Mouse (Mus musculus) frontal cortex, postnatal 10 days (tissue): ENCODE results near the gene Ly6g6f.
A peak's percentile ranks its signal among the peaks of the same experiment; 100 is the strongest.
"Not testable (repeated sequence)": the region's sequence is repeated elsewhere in the genome, so short reads cannot be mapped to it uniquely, and the experiment has no call there.

ENCODE experiments used
- DNase-seq, 2 experiments: peaks; one replicate each; pipeline ENCODE4 v3.0.0; 2022; ENCODE audit warnings: low spot score in 2 of 2, mixed read lengths in 1 of 2

Ly6g6f gene

DNA sequence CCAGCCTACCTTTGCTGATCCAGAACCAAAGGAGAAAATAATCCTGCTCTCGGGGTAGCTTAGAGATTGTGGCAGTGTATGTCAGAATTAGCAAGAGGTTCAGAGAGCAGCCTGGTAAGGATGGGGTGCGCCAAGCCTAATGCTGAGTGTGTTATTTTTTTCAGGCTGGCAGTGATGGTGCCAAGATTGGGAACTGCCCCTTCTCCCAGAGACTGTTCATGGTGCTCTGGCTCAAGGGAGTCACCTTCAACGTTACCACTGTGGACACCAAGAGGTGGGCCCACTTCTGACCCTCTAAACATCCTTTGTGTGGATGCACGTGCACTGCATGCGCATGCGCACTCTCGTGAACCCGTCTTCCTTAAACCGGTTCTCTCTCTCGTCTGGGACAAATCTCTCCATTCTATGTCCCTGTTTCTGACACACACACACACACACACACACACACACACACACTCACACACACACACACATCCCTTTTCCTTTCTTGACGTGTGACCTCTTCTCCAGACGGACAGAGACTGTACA lies 33.1 kb downstream of the Ly6g6f start:
- no peak for DNase-seq

DNA sequence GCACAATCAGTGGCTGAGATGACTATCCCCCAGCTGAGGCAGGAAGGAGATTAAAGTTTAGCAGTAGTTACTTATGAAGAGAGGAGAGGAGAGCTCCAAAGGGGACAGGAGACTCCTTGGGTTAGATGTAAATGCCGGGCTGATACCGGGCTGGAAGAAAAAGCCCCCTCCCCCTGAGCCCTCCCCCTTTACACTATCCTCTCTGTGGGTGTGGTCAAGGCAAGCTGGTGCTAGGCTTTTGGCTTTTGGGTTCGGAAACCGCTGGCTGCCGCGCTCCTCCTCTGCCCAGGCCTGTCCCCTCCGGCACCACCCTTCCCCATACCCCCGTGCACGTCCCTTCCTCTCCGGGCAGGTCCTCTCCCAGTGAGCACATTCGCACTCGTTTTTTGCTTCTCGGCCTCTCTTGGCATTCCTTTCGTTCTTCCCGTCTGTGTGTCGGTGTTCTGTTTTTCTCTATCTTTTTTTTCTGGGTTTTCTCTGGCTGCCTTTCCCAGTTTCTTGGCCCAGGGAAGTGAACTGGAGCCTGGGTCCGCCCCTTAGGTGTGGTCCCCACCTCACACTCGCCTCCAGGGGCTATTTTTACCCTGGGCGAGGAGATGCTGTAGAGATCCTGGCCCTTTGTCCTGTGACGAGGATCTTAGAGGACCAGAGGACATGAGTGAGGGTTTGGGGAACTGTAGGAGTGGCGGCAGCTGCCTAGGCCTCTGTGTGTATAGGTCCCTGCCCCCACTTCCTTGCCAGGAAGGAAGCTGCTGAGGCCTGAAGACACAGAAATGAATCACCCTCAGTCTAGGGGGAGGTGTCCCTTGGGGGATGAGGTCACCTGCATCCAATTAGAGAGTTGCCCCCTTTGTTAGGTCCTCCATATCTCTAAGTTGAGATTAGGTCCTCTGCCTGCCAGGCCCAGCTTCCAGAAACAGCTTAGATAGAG lies 34.0 kb downstream of the Ly6g6f start:
- peak in 1 of 2 experiments; percentile 42 for DNase-seq

DNA sequence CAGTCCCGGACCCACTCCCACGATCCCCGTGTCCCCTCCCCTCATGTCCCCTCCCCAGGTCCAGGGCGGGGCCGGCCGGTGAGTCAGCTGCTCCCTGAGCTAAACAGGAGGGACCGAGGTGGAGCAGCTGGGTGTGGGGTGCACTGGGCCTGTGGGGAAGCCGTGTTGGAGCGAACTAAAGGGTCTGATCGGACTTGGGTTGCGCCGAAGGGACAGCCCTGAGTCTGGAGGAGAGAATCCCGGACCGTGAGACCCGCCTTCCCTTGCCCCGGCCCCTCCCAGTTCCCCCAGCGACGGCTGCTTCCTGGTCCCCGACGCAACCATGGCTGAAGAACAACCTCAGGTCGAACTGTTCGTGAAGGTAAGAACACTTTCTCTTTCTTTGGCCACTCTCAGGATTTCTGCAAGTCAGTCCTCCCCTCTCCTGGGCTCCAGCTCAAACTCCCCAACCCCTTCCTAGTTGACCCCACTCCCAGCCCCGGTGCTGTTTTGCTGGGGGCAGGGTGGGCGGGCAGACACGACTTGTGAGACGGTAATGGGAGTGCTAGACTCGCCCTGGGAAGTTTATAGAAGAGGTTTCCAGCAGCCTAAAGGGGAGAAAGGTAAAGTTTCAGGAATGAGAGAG lies 35.2 kb downstream of the Ly6g6f start:
- peak in 1 of 2 experiments; percentile 38 for DNase-seq

DNA sequence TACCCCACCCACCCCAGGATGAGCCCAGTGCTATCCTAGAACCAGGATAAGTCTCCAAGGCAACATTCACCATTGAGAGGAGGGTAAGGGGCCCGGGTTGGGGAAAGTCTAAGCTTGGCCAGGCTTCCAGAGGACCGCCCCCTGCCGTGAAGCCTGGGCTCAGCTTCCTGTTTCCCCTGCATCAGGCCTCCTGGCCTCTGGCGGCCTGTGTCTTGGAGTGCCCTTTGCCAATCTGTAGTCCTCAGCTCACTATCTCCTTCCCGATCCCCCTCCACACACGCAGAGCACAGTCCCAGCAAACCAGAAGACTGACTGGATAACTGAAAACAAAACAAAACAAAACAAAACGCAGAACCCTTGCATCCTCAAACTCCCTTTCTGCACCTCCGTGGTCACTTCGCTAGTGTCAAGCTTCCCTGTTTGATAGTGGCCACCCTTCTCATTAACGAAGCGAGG lies 35.8 kb downstream of the Ly6g6f start, which contains the start of gene Clic1:
Gene Clic1, plus strand, starts transcription at position 406 of the 456 bp plus-strand sequence.
- DNase-seq, result no peak

DNA sequence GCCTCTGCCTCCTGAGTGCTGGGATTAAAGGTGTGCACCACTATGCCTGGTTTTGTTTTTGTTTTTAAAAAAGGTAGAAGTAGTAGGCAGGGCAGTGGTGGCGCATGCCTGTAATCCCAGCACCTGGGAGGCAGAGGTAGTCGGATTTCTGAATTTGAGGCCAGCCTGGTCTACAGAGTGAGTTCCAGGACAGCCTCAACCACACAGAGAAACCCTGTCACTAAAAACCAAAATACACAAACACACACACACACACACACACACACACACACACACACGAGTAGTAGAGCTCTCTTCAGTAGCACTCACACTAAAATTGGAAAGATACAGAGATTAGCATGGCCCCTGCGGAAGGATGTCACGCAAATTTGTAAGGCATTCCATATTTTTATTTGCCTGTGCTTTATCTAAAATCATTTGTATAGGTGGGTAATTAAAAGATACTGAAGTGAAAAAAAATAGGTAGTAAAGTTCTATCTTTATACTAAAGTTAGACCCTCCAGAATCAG lies 36.4 kb downstream of the Ly6g6f start:
- no peak for DNase-seq

DNA sequence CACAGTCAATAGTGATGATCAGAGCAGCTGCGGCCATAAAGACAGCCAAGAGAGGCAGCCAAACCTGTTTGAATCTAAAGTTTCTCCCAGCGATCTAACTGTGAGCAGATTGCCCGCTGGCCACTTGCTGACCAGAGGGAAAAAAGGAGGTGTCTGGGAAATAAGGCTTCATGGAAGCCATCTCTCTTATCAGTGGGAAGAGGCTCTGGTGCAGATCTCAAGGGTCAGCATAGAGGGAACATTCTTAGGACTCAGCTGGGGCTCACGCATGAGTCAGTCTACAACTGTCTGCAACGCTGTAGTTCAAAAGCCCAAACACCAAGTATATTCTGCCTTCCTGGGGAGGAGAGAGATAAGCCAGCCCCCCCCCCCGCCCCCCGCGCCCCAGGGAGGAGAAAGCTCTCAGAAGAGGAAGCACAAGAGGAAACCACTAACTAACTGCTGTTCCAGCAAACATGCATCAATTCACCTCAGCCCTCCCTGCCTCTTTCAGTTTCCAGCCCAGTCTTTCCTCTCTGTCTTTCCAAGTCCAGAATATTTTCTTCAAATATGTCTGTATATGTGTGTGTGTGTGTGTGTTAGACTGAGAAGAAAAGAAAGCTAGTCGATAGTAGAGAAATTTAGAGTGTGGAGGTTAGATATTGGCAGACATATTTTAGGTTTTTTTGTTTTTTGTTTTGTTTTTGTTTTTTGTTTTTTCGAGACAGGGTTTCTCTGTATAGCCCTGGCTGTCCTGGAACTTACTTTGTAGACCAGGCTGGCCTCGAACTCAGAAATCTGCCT lies 37.1 kb downstream of the Ly6g6f start:
- no peak for DNase-seq

DNA sequence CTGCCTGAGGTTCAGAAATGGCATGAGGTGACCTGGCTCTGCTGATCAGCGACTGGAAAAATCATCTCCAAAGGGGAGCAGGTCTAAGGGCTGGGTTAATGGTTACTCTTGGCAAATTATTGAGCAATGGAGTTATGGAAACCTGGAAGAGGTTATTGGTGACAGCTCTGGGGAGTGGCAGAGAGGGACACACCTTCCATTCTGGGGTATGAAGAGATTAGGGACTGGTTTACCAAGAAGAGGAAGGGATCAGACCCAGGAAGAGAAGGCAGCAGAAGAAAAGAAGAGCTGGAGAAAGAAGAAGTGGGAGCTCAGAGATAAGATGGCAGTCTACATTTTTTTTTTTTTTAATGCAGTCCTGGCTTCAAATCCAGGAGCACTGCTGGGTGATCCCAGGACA lies 37.7 kb downstream of the Ly6g6f start:
- DNase-seq, result no peak

DNA sequence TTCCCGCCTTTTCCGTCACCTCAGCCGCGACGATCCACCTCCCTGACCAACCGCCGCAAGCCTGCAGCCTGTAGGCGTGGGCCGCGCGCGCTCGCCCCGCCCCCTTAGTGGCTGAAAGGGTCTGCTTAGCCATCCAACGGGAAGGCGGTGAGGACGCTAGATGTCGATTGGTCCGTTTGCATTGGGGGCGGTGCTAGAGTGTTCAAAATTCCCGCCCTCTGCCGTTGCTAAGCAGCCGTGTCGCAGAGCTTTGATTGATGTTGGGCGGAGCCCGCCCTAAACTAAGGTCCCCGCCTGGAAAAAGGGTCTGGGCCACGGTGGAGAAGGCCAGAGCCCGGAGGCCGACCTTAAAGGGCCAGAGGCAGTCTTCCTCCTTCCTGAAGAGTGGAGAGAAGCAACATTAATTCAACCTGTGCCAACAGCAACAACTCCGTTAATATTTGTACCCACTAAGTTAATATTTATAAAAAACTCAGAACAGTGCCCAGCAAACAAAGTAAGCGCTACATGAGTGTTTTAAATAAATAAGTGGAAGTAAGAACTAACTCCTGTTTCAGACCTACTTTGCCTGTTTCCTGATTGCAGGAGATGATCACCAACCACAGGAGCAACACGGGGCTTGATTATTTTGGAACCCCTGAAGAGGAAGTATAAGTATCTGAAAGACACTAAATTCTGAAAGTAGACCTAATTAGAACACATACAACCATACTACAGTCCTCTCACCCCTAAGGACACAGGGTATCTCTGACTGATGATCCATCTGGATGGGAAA lies 38.5 kb downstream of the Ly6g6f start, which contains the start of gene Msh5:
Gene Msh5, minus strand, starts transcription at position 65 of the 775 bp plus-strand sequence.
- peak; percentile 95 to 96 for DNase-seq

DNA sequence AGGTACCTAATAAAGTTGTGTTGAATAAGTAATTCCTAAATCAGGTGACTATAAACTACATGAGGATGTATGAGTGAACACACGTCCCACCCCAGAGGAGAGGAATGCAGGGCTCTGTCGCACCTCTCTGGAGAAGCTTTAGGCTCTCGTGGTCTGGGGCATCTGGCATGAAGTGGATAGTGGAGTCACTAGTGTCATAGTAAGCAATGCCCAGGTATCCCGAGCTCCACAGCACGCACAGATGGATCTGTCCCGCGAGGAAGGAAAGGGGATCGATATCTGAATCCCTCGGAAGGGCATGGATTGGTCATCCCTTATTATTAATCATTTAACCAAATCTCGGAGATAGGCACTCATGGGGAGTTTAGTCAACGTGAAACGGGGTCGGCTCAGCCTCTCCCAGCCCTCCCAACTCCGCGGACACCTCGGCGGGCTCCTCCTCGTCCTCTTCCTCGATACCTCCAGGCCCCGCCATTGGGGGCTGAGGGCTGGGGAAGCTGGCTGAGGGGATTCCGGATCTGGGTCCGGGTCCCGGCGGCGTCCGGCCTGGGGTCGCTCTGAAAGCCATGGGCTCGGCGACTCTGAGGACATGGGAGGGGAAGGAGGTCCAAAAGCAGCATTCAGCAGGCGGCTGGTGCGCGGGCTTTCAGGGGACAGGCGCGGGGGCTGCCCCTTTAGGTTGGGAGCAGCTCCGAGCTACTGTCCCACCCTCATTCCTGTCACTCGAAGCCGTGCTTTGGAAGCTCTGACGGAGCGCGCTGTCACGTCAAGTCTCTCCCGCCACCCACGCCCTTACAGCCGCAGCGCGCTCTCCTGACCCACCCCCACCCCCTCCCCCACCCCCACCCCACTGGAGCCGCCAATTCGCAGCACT lies 39.4 kb downstream of the Ly6g6f start:
- DNase-seq, result no peak

DNA sequence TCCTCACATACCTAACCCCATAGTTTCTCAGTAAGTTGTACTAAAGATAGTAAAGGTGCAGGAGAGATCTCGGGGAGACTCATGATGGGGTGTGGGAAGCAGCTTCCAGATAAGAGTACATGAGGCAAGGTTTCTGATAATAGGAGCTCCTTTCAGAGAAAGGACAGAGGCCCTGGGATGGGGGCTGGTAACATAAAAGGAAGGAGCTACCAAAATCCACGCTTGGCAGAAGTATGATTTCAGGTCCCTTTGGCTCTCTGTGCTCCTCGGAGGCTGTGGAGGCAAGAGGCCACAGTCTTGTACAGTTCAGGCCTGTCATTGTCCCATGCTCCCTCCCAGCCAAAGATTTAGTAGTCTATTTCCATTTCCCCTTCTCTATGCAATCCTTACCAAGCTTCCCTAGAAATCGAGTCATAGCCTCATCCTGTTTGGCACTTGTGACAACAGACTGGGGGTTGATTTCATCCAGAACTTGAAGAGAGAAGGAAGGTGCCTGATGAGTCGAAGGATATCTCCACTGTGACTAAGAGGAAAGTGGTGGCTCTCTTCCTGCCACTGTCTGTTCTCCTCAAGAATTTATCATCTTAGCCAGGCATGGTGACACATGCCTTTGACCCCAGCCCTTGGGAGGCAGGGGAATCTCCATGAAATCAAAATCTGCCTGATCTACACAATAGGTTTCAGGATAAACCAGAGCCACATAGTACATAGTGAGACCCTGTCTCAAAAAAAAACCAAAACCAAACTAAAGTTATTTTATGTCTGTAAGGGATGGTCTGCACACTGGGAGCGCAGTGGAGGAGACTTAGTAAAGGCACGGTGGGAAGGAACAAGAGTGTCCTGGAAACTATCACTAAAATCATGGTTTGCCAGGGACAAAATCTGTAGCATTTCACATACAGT lies 40.3 kb downstream of the Ly6g6f start:
- DNase-seq, result no peak

DNA sequence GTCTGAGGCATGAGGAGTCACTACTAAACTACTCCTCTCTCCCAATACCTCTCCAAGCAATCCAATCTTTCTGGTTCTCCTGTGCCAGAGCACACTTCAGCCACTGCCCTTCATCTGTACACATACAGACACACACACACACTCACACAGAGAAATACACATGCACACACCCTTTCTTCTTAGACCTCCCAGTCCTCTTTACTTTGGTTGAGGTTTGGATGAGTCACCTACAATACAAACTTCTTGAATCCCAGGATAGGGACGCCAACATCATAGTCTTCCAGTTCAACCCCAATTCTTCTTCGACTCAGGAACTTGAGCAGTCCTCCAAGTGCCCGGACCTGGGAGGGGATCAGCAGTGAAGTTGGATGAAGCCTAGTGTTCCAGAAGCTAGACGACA lies 41.6 kb downstream of the Ly6g6f start:
- no peak for DNase-seq

DNA sequence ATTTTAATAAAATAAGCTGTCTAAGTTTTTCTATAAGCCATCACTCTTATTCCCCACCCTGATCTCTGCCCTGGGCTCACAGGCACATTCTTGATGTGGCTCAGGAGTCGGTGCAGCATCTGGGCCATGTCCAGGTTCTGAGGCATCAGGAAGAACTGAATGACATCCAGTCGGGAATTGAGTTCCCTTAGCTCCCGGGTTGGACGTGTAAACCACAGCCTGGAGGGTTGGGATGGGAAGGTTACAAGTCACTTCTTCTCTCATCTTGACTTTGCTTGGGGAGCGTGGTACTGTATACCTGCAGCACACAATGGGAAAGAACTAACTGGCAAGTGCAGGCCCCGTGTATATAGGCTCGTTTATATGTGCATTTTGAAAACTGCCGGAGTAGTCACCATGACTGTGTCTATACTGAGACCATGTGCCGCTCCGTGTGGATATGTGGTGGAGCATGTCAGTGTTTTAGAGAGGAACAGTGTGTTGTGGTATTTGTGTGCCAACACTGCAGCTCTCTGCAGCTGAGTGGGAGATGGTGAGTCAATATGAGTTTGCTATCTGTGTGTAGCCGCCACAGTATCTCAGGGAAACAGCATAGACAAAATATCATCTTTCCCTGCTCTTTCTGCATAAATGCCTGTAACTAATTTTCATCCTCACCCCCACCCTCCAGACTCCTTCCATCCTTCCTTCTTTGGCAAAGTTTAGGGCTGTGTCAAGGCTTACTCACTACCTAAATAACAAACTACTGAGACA lies 46.1 kb downstream of the Ly6g6f start:
- DNase-seq, result no peak

DNA sequence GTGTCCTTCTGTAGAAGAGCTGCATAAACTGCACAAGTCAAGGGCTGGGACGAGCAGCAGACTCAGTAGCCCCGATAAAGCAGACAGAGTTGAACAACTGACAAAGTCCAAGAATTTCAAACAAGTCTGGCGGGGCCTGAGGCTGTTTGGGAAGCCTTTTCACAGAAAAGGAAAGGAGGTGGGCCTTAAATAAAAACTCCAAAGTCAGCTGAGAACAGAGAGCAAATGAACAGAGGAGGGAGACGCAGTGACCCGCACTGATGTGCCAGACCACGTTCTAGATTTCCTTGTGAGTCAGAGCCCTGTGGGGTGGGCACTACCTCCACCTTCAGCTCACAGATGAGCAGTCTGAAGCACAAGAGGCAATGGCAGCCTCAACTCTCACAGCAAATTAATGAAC lies 50.5 kb downstream of the Ly6g6f start:
- DNase-seq, result no peak

DNA sequence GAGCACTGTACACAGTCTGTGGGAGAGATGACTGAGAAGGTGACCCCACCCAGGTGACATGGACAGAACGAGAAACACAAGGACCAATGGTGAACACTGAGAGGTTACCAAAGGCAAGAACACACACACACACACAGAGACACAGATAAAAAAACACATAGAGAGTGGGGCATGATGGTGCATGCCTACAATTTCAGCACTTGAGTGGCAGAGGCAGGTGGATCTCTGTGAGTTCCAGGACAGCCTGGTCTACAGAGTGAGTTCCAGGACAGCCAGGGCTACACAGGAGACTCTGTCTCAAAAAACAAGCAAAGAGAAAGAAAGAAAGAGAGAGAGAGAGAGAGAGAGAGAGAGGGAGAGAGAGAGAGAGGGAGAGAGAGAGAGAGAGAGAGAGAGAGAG lies 51.7 kb downstream of the Ly6g6f start:
- not testable (repeated sequence) for DNase-seq

DNA sequence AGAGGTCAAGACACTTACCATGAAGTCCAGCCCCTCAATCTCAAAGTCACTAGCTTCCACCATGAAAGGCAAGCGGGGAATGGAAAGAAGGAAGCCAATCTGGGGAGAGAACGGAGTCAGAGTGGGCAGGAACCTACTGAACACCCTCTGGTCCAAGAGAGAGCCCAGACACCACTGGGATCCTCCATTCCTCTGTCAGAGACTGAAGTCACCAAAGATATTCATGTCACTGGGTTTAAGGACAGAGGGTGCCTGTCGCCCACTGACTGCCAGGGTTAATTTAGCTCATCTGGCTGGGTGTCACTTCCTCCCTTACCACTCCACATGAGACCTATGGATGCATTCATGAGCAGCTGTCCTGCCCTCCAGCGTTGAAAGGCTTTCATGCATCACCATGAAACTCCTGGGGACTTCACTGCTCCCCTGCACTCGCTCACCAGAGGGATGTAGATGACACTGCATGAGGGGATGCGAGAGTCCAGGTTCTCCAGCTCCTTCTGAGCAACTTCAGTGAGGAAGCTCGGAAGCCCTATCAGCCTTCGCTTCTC lies 53.0 kb downstream of the Ly6g6f start:
- no peak for DNase-seq

DNA sequence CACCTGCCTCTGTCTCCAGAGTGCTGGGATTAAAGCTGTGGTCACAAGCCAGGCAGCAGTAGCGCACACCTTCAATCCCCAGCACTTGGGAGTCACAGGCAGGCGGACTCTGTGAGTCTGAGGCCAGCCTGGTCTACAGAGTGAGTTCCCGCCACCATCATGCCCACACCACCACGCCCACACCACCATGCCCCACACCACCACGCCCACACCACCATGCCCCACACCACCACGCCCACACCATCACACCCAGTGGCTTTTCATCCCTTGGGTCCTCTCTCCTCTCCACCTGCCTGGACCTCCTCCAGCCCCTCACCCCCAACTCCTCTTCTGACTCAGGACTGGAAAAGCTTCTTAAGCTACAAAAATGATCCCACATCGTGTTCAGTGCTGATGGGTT lies 53.5 kb downstream of the Ly6g6f start:
- DNase-seq, result no peak

DNA sequence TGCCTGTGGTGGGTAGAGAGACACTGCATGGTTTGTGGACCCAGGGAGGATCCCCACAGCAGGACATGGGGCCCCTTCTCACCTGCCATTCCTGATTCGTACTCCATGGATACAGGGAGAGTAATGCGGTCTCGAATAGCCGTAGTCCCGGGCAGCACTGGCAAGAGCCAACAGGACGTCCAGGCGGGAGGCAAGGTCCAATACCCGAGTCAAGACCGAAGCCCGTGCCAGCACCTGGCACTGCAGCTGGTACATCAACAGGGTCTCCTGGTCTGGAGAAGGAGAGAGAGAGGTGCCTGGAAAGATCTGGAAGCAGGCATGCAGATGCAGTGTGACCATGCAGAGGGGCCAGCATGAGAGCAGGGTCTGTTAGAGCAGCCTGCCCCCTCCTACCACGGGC lies 54.1 kb downstream of the Ly6g6f start:
- DNase-seq, result no peak
